Mouse (Mus musculus) cerebellum, adult 2 months (tissue): Measurements from ENCODE around the gene Capns1. TPM values are rescaled to one million over a fixed set of nuclear protein-coding genes. Genes with fewer than 3 reads are reported as not detected.

Experiments
- DNase-seq, 2 experiments: peaks; one replicate each; pipeline ENCODE4 v3.0.0; 2021
- H3K27ac ChIP-seq: fragments of 200-500 bp; 2 replicates; pipeline ENCODE4 v1.5.1; 2012; ENCODE audit warnings: low read length, control low read depth, inconsistent platforms; ENCODE audit not compliant: insufficient read depth
- H3K27me3 ChIP-seq: fragments of 200-500 bp; 2 replicates; pipeline ENCODE4 v1.6.1; 2012; ENCODE audit warnings: inconsistent platforms, mild to moderate bottlenecking, low read length, moderate library complexity; ENCODE audit not compliant: control insufficient read depth, insufficient read depth
- H3K4me1 ChIP-seq: fragments of 200-500 bp; 2 replicates; pipeline ENCODE4 v1.6.1; 2011; ENCODE audit warnings: low read length; ENCODE audit not compliant: control insufficient read depth, insufficient read depth
- H3K4me3 ChIP-seq: fragments of 200-500 bp; replicated peaks from 2 replicates; pipeline ENCODE3; 2011; ENCODE audit warnings: mild to moderate bottlenecking, low read depth, low read length, control low read depth; ENCODE audit not compliant: insufficient read depth
- CTCF ChIP-seq: fragments of 200-500 bp; IDR thresholded peaks from 2 replicates; pipeline ENCODE4 v1.5.1; 2011; ENCODE audit warnings: low read depth, mild to moderate bottlenecking, control low read depth, low read length, moderate library complexity, borderline replicate concordance; ENCODE audit not compliant: insufficient read depth
- POLR2A ChIP-seq: fragments of 200-500 bp; IDR thresholded peaks from 2 replicates; pipeline ENCODE4 v1.6.1; 2011; ENCODE audit warnings: low read length, control low read depth, borderline replicate concordance; ENCODE audit not compliant: insufficient read depth
- WGBS: fragments of 180-500 bp; shearing (Covaris S2); methylation state at CpG from one replicate; pipeline ENCODE4 v1.1.7; 2018; 5-methylcytosine and 5-hydroxymethylcytosine counted together
- polyA plus RNA-seq: library from polyadenylated mRNA; depleted of rRNA; stranded (reverse); fragments of >200 nt; gene quantifications from 2 replicates; pipeline ENCODE4 v1.2.3, GENCODE M21; 2012

Capns1 gene
- polyA plus RNA-seq, 1 experiment, result 463 TPM

GRCm38 (mm10) chr7:30231669-30232454 is 33.3 kb upstream of the Capns1 start, which contains the start of the genes Polr2i and Tbcb:
Gene Polr2i, plus strand, starts transcription at chr7:30231948.
Gene Tbcb, minus strand, starts transcription at chr7:30232272.
- WGBS, result under 1% methylated on average over 67 of the region's 67 CpGs
- Histone ChIP-seq H3K4me1 (peaks cover 10% of the 10 kb centered on the region), H3K27me3 (no peaks in the 10 kb centered on the region), H3K4me3 (peak within 1 kb of the TSS; percentile 88), H3K27ac (peak within 1 kb of the TSS; percentile 85)
- TF ChIP-seq CTCF, result no peak
- TF ChIP-seq POLR2A, result peak; percentile 80
- peak; percentile 99 to 100 for DNase-seq

DNA sequence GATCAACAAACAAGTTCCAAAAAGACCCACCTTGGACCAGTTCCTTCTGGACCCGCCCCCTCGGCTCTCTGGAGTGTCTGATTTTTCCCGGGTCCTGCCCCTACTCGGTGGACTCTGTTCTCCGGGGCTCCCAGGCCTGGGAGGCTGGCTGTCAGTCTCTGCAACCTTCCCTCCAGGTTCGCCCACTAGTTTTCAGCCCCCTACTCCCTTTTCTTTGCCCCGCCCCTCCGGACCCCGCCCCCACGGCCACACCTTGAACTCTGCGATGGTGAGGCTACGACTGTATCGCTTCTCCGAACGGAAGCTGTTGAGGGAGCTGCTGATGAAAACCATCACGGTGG is 32.7 kb upstream of the Capns1 start:
- TF ChIP-seq POLR2A (no peak), CTCF (no peak)
- Histone ChIP-seq H3K4me3 (peak overlapping the region; percentile 88), H3K27me3 (no peaks in the 10 kb centered on the region), H3K4me1 (peaks cover 10% of the 10 kb centered on the region), H3K27ac (no peak overlapping the region)
- under 1% methylated on average over 16 of the region's 16 CpGs for WGBS
- DNase-seq, result no peak

DNA sequence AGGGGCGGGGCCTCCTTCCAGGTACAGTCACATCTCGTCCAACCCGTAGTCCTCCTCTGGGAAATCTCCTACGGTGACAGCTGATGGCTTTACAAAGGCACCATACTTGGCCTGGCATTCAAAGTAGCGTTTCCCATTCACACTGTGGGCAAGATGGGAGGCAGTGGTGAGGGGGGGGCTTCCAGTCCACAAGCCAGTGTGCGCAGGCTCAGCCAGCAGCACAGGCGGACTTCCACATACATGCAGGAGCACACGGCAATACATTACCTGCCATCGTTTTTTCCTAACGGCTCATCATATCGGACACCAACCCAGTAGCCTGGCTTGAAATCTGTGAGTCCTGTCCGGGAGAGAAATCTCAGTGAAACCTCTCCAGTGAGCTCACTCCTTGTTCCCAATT is 25.6 kb upstream of the Capns1 start:
- Histone ChIP-seq H3K27me3 (no peaks in the 10 kb centered on the region), H3K27ac (no peak overlapping the region), H3K4me1 (0 out of 2 replicates have a peak, but pooled peaks cover under 1% of the 10 kb centered on the region), H3K4me3 (no peak overlapping the region)
- TF ChIP-seq POLR2A, result no peak
- no peak for TF ChIP-seq CTCF
- 85% methylated on average over 12 of the region's 12 CpGs for WGBS
- DNase-seq, result no peak

GRCm38 (mm10) chr7:30222205-30222604 is 23.6 kb upstream of the Capns1 start:
- 95% methylated on average over 5 of the region's 5 CpGs for WGBS
- H3K4me3 ChIP-seq, result no peak overlapping the region
- H3K4me1 ChIP-seq, result peaks cover 5% of the 10 kb centered on the region; the same call in 1 of the 2 replicates
- no peak for DNase-seq
- H3K27ac ChIP-seq, result no peak overlapping the region
- no peaks in the 10 kb centered on the region for H3K27me3 ChIP-seq
- no peak for TF ChIP-seq POLR2A
- no peak for TF ChIP-seq CTCF

- no peak overlapping the region for H3K27ac ChIP-seq
- peaks cover 6% of the 10 kb centered on the region; the same call in 1 of the 2 replicates for H3K4me1 ChIP-seq
- no peak for DNase-seq
- TF ChIP-seq POLR2A (no peak), CTCF (no peak)
- H3K4me3 ChIP-seq, result no peak overlapping the region
- H3K27me3 ChIP-seq, result no peaks in the 10 kb centered on the region
- WGBS, result 63% methylated on average over 3 of the region's 3 CpGs
These were observed 22.8 kb upstream of the Capns1 start for GRCm38 (mm10) chr7:30221433-30221832.

- H3K27ac ChIP-seq, result 0 out of 2 replicates have a peak overlapping the region, but pooled peaks have one; percentile 26
- DNase-seq, result no peak
- peaks cover 7% of the 10 kb centered on the region; the same call in 1 of the 2 replicates for H3K4me1 ChIP-seq
- WGBS, result 17% methylated on average over 11 of the region's 11 CpGs
- H3K27me3 ChIP-seq, result no peaks in the 10 kb centered on the region
- no peak for TF ChIP-seq POLR2A
- no peak for TF ChIP-seq CTCF
- peak overlapping the region; percentile 53 for H3K4me3 ChIP-seq
These were observed 21.4 kb upstream of the Capns1 start for GRCm38 (mm10) chr7:30220008-30220356.

- WGBS, result 5% methylated on average over 16 of the region's 16 CpGs
- DNase-seq, result peak; percentile 58 to 70
- Histone ChIP-seq H3K27me3 (no peaks in the 10 kb centered on the region), H3K4me3 (peak overlapping the region; percentile 71), H3K4me1 (peaks cover 7% of the 10 kb centered on the region; the same call in 1 of the 2 replicates), H3K27ac (peak overlapping the region; percentile 75)
- TF ChIP-seq CTCF (no peak), POLR2A (peak; percentile 44; the same call in 1 of the 2 replicates)
These were observed 20.8 kb upstream of the Capns1 start for GRCm38 (mm10) chr7:30219293-30220007.
